Mouse (Mus musculus): ENCODE data around the gene Arhgap20.

The Arhgap20 gene

DNA sequence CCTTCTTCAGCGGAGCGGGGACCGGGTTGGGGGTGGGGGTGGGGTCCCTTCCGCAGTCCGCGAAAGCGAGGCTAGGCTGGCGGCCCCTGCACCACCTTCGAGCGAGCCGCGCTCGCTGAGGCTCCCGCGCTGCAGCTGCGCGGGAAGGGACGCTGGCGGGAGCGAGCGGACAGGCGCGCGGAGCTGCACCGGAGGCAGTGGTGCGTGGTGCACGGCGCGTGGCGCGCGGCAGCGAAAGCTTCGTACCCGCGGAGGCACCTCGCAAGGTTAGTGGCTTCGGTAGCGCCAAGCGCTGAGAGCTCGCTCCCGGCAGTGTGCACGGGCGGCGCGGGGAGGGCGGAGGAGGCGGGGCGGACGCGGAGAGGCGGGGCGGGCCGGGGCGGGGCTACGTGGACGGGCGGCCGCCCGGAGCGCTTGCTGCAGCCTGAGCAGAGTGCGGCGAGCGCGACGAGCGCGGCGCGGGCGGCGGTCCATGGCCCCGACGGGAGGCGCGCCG lies at the start of gene Arhgap20:
Arhgap20 (plus strand) TSS at position 417 of the 496 bp plus-strand sequence.
- peak; percentile 75 for DNase-seq (ENCODE audit: low read depth, low spot score)

DNA sequence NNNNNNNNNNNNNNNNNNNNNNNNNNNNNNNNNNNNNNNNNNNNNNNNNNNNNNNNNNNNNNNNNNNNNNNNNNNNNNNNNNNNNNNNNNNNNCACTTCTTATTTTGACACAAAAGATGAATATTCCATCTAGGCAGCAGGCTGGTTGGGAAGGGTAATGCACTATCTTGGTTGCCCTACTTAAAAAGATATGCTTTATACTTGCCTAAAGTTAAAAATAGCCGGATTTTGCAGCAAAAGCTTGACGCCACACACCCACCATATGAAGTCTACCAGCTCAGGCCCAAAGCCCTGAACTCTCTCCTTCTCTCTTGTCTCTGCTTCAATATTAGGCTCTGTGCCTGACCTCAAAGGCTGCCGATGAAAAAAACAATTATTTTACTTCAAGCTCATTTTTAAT lies 46.3 kb upstream of the Arhgap20 start:
- no peak for DNase-seq (ENCODE audit: low read depth, low spot score)

DNA sequence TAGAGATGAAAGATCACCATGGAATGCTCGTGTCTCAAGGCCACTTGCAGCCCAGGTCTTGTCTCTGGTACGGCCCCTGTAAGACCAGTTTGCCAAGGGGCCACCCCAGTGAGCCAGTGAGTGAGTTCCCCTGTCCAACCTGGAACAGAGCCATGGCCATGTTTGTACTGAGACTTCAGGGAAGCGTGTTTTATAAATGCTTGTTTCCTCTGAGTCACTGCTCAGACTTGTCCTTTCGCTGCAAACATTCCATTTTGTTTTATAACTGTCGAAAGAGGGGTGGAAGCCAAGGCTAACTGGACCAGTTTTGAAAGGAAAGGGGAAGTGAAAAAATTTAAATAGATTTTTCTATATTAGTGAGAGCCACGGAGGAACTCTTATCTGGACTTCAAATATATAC lies 37.2 kb upstream of the Arhgap20 start:
- no peak for DNase-seq (ENCODE audit: low read depth, low spot score)

DNA sequence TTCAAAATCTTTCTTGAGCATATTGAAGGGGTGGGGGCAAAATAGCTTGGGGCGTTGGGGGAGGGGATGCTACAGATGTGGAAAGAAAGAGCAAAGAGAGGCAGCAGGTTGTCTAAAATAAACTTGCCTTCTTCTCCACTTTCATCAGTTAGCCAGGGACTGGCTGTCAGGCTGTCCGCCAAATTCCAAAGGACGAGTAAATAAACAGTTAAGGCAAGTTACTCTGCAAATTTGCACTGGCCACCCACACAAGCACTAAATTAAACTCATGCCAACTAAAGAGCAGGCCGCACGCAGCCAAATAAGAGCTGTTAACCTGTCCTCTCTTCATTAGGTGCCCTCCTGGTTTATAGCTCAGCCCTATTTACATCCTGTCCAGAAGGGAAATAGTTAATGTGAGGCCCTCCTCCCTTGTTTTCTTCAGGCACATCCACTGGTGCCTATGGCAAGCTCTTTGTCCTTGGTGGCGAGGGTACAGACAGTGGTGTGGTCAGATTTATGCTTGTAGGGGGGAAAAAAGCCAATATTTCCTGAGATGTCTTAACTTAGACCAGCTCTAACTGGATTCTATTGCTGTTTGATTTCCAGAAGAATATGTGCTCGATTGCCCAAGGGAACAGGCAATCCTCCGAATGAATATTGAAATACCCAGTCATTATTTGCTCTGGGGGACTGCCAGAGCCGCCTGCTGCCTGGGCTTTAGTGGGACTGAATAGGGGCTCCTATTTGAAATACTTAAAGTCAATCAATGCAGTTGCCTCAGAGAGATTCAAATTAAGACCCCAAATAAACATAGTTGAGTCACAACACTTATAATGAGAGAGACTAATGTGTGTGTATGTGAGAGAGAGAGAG lies 29.7 kb upstream of the Arhgap20 start:
- no peak for DNase-seq (ENCODE audit: low read depth, low spot score)

DNA sequence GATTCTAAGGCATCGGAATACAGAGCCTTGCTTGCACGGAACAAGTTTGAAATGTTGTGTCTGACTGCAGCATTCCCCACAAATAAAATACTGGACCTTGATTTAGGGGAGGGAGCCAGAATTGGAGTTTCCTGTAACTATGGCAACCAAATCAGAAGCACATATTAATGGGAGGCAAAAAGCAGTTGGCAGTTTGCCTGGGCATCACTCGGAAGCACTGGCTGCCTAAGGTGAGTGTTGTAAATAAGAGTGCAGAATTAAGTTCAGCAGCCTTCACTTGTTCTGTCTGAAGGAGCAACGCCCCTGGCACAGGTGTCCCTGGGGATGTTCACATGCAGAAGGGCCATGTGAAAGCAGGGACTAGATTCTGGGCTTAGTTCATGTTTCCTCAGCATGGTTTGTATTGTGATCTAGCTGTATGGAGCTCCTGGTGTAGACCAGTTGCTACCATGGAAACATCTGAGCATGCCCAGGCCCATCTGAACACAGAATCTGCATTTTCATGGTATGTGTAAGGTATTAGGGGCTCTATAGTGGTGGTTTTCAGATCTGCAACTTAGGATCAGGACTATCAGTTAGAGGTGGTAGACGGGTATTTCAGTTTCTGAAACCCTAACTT lies 28.3 kb upstream of the Arhgap20 start:
- no peak for DNase-seq (ENCODE audit: low read depth, low spot score)

DNA sequence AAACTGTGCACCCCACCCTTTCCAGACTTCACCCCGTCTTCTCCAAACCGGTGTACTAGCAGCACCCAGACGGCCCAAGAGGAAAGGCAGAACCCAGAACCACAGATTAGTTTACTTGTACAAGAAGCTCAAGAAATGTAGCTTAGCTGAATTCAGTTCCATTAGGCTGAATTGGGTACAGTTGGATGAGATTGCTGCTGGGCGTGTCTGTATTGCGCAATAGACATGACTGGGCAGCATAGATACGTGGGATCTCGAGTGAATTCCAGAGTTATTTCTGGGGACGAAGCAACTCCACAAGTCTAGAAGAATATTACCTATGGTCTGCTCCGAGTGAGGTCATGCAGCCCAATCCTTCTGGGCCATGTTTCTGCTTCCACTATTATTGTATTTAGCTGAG lies 26.8 kb upstream of the Arhgap20 start:
- no peak for DNase-seq (ENCODE audit: low read depth, low spot score)

DNA sequence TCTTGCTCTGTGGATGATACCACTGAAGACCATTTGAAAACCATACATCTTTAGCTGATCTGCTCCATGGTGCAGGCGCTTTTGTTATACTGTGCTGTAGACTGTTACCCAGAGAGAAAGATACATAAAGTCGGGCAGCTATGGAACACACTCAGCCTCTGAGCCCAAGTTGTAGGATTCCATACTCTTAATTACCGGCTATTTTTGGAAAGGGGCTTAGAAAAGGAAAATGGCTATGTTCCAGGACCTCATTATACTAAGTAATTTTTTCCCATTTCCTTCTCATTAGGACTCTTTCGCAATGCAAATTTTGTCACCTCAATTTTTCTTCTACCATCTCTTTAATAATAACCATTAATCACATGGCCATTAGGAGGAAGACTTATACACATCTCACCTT lies 25.3 kb upstream of the Arhgap20 start:
- no peak for DNase-seq (ENCODE audit: low read depth, low spot score)

DNA sequence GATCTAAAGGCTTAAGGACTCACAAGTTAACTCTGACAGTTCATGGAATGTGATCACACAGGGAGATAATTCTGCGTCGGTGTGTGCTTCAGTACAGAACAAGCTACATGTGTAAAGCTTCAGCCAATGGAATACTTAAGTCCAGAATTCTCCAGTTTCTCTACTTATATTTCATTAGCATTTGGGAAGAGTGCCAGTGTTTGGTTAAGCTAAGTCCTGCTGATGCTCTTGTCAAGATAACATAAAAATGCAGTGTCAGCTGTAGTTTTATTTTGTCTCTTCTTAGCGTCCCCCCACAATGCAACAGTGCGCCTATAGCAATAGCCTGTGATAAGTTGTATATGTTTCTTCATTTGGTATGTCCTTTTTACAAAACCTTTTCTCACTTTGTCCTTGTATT lies 15.0 kb upstream of the Arhgap20 start:
- no peak for DNase-seq (ENCODE audit: low read depth, low spot score)

DNA sequence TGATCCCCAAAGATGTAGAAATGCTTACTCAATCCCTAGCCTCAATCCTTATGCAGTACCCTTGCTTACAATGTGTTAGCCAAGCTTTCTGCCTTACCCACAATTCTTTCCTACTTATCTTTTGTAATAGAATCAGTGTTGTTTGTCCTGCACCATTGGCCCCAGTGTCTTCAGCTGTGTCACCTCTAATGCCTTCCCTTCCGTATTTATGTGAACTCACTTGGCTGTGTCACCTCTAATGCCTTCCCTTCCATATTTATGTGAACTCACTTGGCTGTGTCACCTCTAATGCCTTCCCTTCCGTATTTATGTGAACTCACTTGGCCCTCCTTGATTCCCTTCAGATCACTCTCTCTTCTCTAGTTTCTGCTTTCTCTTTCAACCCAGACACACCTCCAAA lies 4.1 kb upstream of the Arhgap20 start:
- no peak for DNase-seq (ENCODE audit: low read depth, low spot score)

DNA sequence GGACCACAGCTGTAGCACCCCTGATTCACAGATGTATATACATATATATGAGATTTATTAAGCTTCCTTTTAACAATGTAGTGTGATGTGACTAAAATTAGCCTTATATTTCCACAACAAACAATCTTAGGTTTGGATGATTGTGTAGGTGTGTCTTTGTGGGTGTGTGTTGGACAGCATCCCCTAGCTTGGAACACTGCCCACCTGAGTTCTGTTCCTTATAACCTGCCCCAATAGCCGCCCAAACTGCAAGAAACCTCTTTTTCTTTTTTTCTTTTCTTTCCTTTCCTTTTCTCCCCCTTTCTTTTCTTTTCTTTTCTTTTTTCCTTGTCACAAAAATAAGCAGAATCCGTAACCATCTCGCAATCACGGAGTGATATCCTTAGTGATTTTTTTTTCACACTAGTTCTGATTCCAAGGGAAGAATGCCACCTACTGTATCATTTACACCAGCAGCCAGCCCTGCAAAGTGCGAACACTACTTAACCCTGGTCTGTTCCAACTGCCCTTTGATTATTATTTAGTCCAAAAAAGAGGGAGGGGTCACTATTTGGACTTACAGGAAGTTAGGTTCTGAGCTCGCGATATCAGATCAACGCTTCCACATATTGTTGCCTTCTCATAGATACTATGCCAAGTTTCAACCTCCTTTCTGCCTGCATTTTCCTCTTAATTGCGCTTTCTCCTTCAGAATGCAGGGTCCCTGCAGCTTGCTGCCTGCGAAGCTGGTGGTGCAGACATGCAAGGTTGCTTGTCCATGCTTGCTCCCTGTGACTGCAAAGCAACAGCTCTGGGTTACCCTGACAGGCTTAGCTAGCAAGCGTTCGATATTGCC lies 879 bp upstream of the Arhgap20 start:
- no peak for DNase-seq (ENCODE audit: low read depth, low spot score)

DNA sequence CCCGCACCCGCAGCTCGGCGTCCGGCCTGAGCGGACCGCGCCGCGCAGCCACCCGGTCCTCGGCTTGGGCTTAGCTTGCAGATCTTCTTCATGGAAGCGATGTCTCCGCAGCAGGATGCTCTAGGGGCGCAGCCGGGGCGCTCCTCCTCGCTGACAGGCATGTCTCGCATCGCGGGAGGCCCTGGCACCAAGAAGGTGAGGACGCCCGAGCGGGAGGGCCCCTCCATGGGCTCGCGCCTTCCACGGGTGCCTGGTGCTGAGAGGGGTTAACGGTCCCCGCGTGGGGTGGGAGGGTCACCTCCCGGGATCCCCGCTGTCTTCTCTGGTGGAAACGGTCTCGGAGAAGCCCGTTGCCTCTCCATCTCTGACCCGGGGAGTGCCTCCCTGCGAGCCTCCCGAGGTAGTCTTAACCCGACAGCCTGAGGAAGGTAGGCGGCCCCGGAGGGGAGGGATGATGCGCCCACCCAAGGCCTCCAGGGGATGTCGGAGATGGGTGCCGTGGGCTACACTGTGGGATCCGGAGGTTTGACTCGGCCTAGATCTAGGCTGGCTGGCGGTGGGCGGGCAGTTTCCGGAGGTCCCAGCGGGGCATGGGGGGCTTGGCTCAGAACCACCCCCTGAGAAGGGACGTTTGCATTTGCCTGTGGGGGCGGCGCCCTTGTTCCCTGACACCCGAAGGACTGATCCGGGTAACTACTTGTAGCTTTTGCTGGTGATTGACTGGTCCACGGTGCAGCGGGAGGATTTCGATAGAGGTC lies 459 bp downstream of the Arhgap20 start:
- DNase-seq (ENCODE audit: low read depth, low spot score): peak; percentile 7

DNA sequence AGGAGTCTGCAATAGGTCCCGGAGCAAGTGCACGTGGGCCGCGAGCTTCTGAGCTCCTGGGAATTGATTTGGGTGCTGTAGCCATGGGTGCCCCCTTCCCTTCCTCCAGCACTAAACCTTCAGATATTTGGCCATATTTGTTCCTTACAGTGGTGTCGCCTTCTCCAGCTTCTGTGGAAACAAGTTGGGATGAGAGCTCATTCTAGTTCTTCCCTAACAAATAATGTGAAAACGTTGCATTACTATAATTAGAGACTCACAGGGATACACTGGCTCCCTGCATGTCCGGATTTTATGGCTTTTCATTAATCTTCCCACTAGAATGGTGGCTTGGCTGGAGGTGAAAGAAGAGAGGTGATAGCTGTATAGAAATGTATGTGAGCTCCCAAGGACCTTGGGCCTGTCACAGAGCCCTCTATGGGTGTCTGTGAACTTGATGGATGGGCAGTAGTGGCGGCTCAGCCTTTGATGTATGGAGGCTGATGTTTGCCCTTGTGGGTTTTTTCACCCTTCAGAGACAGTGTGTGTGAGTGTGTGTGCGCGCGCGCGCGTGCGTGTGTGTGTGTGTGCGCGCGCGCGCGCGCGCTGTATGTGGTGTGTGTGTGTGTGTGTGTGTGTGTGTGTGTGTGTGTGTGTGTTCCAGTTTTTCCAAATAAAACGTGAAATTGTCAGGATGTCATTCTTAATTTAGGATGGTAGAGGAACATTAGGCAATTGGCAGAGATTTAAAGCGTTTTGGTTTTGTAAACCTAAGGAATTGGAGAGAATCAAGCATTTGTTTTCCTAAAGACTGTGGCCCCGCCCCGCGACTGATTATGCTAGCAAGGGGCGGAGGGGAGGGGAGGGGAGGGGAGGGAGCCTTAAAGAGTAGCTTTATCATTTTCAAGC lies 1.3 kb downstream of the Arhgap20 start:
- DNase-seq (ENCODE audit: low read depth, low spot score): peak; percentile 29

DNA sequence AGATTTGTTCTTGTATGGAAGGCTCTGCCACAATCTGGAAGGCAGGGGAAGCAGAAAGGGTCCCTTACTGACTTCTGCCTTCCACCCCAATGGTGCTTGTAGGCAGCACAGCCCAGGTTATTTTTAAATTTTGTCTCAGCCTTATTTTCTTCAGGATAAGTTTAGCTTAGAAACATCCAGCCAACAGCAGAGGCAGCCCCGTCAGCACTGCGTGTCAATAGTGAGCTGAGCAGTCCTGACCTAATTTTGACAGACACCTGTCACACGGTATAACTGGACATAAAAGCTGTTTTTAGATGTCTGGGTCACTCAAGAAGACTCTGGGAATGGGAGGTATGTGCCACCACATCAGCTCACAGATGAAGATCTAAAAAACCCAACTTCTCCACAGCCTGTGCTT lies 9.1 kb downstream of the Arhgap20 start:
- no peak for DNase-seq (ENCODE audit: low read depth, low spot score)

DNA sequence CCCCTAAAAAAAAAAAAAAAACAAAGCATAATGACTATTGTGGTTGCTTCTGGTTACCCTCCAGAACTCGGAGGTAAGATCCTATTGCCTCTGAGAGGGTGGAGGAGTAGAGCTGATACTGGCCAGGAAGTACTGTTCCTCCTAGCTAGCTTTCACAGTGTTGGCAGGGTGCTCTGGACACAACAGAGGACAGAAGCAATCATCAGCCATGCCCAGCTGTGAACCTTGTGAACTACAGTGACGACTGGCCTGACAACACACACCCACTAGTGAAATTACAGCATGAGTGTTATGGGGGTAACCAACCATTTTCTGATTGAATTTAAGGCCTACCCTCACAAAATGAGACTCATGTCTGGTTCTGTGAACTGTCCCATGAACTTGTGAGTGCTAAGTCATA lies 11.3 kb downstream of the Arhgap20 start:
- DNase-seq (ENCODE audit: low read depth, low spot score): no peak

DNA sequence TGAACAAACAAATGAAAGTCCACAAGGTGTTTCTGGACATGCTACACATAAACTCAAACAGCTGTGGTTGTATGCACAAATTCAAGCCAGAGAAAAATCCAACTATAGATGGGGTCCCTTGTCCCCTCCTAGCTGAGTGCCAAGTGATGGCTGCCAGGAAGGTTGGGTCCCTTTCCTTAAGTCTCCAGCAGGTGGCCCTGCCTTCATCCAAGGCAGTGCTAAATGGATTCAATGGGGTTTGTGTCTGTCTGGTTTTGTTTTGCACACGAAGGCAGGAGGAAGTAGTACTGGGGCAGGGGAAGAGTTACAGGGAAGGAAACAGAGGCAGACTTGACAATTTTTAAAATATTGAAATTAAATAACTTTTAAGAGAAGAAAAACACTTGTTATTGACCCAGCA lies 12.0 kb downstream of the Arhgap20 start:
- DNase-seq (ENCODE audit: low read depth, low spot score): peak; percentile 15

DNA sequence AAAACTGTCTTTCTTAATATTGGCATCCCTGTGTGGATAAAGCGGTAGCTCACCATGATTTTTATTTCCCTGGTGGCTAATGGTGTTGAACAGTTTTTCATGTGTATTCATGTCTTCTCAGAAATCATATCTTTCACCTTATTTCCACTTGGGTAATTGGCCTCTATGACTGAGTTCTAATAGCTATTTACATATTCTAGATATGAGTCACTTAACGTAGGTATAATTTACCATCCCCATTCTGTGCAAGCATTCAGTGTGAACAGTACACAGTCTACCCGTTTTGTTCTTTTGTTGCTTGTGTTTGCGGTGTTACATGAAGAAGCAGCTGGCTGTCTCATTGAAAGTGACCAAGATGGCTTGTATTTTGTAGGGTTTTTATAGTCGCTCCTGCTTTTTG lies 14.1 kb downstream of the Arhgap20 start:
- DNase-seq (ENCODE audit: low read depth, low spot score): no peak

DNA sequence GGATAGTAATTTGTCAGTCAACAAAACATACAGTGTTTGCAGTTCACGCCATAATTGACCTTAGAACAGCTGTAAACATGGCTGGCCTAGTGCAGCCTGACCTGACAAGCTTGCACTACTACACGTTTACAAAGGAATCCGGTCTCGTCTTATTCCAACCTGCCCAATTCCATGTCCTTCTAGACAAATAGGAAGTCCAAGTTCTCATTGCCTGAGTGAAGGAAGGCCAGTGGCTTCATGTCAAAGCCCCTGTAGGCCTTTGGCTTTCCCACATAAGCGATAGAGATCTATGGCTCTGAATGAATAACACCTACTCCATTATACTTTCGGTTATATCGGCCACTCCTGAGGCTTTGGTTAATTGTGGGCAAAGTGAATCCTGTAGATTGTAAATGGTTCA lies 16.0 kb downstream of the Arhgap20 start:
- DNase-seq (ENCODE audit: low read depth, low spot score): no peak

DNA sequence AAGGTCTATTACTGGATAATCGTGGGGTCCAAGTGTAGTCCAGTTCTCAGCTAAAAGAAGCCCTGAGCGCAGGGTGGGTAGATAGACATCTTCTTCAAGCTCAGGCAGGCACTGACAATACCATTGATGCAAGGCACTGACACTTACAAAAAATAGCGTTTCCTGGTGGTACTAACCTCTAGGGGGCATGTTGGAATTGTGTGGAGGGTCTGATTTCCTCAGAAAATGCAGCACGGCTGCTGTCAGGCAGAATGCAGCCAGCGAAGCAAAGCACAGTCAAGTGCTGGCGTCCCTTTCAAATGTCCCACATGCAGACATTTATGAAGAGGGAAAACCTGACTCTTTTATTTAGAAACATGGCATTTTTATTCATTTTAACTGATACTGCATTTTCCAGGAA lies 22.2 kb downstream of the Arhgap20 start:
- no peak for DNase-seq (ENCODE audit: low read depth, low spot score)

DNA sequence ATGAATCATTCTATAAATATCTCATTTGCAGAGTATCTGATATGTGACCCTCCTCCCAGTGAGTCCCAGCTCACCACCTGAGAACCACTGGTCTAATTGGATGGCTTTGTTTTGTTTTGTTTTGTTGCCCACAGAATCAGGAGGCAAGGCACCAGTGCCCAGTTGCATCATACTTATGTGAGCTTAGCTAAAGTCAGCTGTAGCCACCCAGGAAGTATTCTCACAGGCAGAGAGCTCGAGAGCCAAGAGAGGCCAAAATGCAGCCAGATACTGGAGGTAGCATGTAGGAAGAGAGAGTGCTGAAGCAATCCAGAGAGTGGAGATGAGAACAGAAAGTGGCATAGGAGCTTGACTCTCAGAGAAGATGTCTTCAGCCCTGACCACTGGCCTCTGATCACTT lies 23.3 kb downstream of the Arhgap20 start:
- DNase-seq (ENCODE audit: low read depth, low spot score): no peak

DNA sequence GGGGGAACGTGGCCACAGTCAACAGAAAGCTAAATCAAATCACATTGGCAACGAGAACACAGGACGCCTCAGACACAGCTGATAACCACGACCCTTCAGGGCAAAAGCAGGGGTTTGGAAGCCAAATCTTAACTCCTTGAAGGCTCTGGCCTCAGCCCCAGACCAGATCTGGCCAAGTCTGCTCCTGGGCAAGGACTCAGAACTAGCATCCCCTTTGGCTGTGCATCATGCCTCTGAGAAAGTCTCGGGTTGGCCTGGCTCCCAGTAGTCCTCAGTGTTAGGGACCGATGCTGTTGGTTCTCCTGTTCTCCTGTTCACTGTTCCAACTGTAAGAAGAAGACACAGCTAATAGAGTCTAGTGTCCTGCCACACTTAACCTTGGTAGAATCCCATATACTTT lies 30.1 kb downstream of the Arhgap20 start:
- no peak for DNase-seq (ENCODE audit: low read depth, low spot score)

DNA sequence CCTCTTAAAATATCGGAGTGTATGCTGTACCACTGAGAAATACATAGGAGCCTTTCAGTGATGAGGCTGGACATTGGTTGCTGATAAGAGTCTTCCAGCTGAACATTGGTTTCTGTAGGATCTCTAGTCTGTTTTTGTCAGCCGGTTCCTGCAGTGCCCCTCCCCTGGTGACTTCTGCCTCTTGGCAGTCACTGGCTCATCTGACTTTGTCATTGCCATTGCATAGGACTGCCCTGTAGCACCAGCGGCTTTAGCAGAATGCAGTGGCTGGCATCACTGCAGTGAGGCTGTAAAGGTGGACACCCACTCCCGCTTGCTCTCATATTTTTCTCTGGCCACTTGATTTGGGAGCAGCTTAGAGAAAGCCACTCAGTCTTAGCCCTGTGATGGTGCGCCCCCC lies 33.1 kb downstream of the Arhgap20 start:
- DNase-seq (ENCODE audit: low read depth, low spot score): no peak

Measured in CD4-positive helper T cell, adult 2 months (primary cell).